In genomic region chr13:46929719-46930658, GRCm38 (mm10) we compare ENCODE assay signal across 8 mouse cellular contexts. TPM values are rescaled to one million over a fixed set of nuclear protein-coding genes. Genes with fewer than 3 reads are reported as not detected.
A peak's percentile ranks its signal among the peaks of the same experiment; 100 is the strongest.
DNase-seq lines count a peak whose midpoint lies in the region; ATAC-seq lines count a peak whose summit lies in the region.

TSS of gene Kif13a (minus strand) at chr13:46929867.

- peak within 1 kb of the TSS; percentile 82 for H3K4me3 ChIP-seq in embryonic facial prominence, embryonic 11.5 days (ENCODE audit: low read depth, low read length)
- peak within 1 kb of the TSS; percentile 60 for H3K4me3 ChIP-seq in midbrain, embryonic 11.5 days (ENCODE audit: low read depth, low read length)

- under 1% methylated on average over 60 of the region's 96 CpGs for WGBS in embryonic facial prominence, embryonic 11.5 days
- WGBS in midbrain, embryonic 11.5 days: under 1% methylated on average over 71 of the region's 96 CpGs

- H3K36me3 ChIP-seq in embryonic facial prominence, embryonic 11.5 days (replicated peaks; ENCODE audit: control insufficient read depth, insufficient read depth, low read depth, low read length): no peaks in the 10 kb centered on the region
- H3K36me3 ChIP-seq in midbrain, embryonic 11.5 days (ENCODE audit: control insufficient read depth, insufficient read depth, low read length): no peaks in the 10 kb centered on the region; the same call in 1 of the 2 replicates

- no peaks in the 10 kb centered on the region for H3K4me1 ChIP-seq in embryonic facial prominence, embryonic 11.5 days (ENCODE audit: control insufficient read depth, insufficient read depth, low read length)
- peaks cover 12% of the 10 kb centered on the region for H3K4me1 ChIP-seq in midbrain, embryonic 11.5 days (ENCODE audit: control insufficient read depth, insufficient read depth, low read length)

- peak; percentile 94 for DNase-seq in adrenal gland, postnatal 14 days
- peak; percentile 86 for DNase-seq in embryonic facial prominence, embryonic 11.5 days (ENCODE audit: low spot score)
- peak; percentile 96 for DNase-seq in kidney, adult 11 months
- peak; percentile 87 for DNase-seq in left cerebral cortex, postnatal 4 days
- DNase-seq in midbrain, embryonic 11.5 days (ENCODE audit: low spot score, missing footprints): peak; percentile 98
- DNase-seq in right cerebral cortex, postnatal 4 days: peak; percentile 74
- peak; percentile 85 for DNase-seq in yolk sac, embryonic 10.5 days (ENCODE audit: low spot score)

- H3K27me3 ChIP-seq in embryonic facial prominence, embryonic 11.5 days (ENCODE audit: control insufficient read depth, insufficient read depth, low read length): peaks cover 2% of the 10 kb centered on the region; the same call in 1 of the 2 replicates
- no peaks in the 10 kb centered on the region; the same call in 1 of the 2 replicates for H3K27me3 ChIP-seq in midbrain, embryonic 11.5 days (ENCODE audit: control insufficient read depth, insufficient read depth, low read length)

- intact Hi-C loops in left cerebral cortex, postnatal 4 days (cut with DNase I): loop anchor here (5.0 kb wide), 1 partner anchor 82 kb away; the partner anchor contains the start of gene Nhlrc1

- peak within 1 kb of the TSS; percentile 83 for H3K4me2 ChIP-seq in embryonic facial prominence, embryonic 11.5 days (ENCODE audit: low read depth, low read length)
- H3K4me2 ChIP-seq in midbrain, embryonic 11.5 days: peak within 1 kb of the TSS; percentile 84

- H3K9ac ChIP-seq in embryonic facial prominence, embryonic 11.5 days (replicated peaks; ENCODE audit: low read length): peak within 1 kb of the TSS; percentile 97
- H3K9ac ChIP-seq in midbrain, embryonic 11.5 days (ENCODE audit: low read length): peak within 1 kb of the TSS; percentile 87

- H3K9me3 ChIP-seq in embryonic facial prominence, embryonic 11.5 days (replicated peaks; ENCODE audit: control insufficient read depth, low read length): no peaks in the 10 kb centered on the region
- H3K9me3 ChIP-seq in midbrain, embryonic 11.5 days (ENCODE audit: control insufficient read depth, low read length): no peaks in the 10 kb centered on the region

- peak; percentile 74 for ATAC-seq in embryonic facial prominence, embryonic 11.5 days (replicated peaks; ENCODE audit: insufficient number of reproducible peaks, low FRiP score, low TSS enrichment, low read depth)
- peak; percentile 72 for ATAC-seq in granulocyte monocyte progenitor cell, adult 5-6 weeks (replicated peaks; ENCODE audit: poor library complexity, severe bottlenecking)
- ATAC-seq in midbrain, embryonic 11.5 days (ENCODE audit: low FRiP score): peak; percentile 83

- H3K27ac ChIP-seq in embryonic facial prominence, embryonic 11.5 days (replicated peaks; ENCODE audit: low read depth, low read length): peak within 1 kb of the TSS; percentile 95
- H3K27ac ChIP-seq in midbrain, embryonic 11.5 days (ENCODE audit: low read depth, low read length): peak within 1 kb of the TSS; percentile 97

RNA-seq across cellular contexts. Expression of gene Kif13a, which starts in this region (rescaled TPM):
- 27.4 and 32.3 TPM in 2 replicates for total RNA-seq in adrenal gland, postnatal 14 days (2021)
- 17.3 and 19.1 TPM in 2 replicates for polyA plus RNA-seq in embryonic facial prominence, embryonic 11.5 days (2014; fragmentation: Nextera tagmentation; extraction: Ambion mirVana)
- total RNA-seq in granulocyte monocyte progenitor cell, adult 5-6 weeks (2014; fragmentation: Nextera tagmentation): 26.6 and 47.5 TPM in 2 replicates
- total RNA-seq in granulocyte monocyte progenitor cell, adult 5-6 weeks (2017): 46.0 and 57.7 TPM in 2 replicates
- total RNA-seq in left cerebral cortex, postnatal 4 days (2021): 10 to 100 TPM; 30.8 to 30.9 TPM
- 15.5 and 16.1 TPM in 2 replicates for polyA plus RNA-seq in midbrain, embryonic 11.5 days (2014; fragmentation: Nextera tagmentation; extraction: Ambion mirVana)

Comparison
In these comparisons a context has a peak if more than half of its experiments do, and no peak if none do; other contexts are left out.
1. Peak in every context shown above with its lines: DNase-seq, ATAC-seq, H3K4me3 ChIP-seq and H3K27ac ChIP-seq.